Mouse (Mus musculus) hindbrain, postnatal 0 days (tissue): ENCODE data around the gene Fam3a. TPM values are rescaled to one million over a fixed set of nuclear protein-coding genes. Genes with fewer than 3 reads are reported as not detected.

Experiments used
- ATAC-seq: fragments of 200-750 bp; cut with Nextera tagmentation; 2 replicates; pipeline ENCODE4 v1.8.0; 2017; ENCODE audit warnings: mild to moderate bottlenecking, moderate TSS enrichment, moderate library complexity
- DNase-seq: peaks from one replicate; pipeline ENCODE4 v3.0.0-alpha.2; 2015; ENCODE audit warnings: low spot score
- H3K27ac ChIP-seq: fragments of 300-500 bp; sonication (generic); 2 replicates; pipeline ENCODE4 v1.5.1; 2014; ENCODE audit warnings: mild to moderate bottlenecking
- H3K27me3 ChIP-seq: fragments of 300-500 bp; sonication (generic); 2 replicates; pipeline ENCODE4 v1.6.1; 2014; ENCODE audit warnings: low read length, mixed read lengths; ENCODE audit not compliant: insufficient read depth
- H3K36me3 ChIP-seq: fragments of 300-500 bp; sonication (generic); 2 replicates; pipeline ENCODE4 v1.6.1; 2014; ENCODE audit warnings: low read length, mixed read lengths; ENCODE audit not compliant: insufficient read depth
- H3K4me1 ChIP-seq: fragments of 300-500 bp; sonication (generic); 2 replicates; pipeline ENCODE4 v1.6.1; 2014; ENCODE audit warnings: antibody characterized with exemption, low read length, mixed read lengths; ENCODE audit not compliant: insufficient read depth
- H3K4me2 ChIP-seq: fragments of 300-500 bp; sonication (generic); 2 replicates; pipeline ENCODE4 v1.6.1; 2014; ENCODE audit warnings: low read depth, mild to moderate bottlenecking, low read length, moderate library complexity, mixed read lengths
- H3K4me3 ChIP-seq: fragments of 300-500 bp; sonication (generic); 2 replicates; pipeline ENCODE4 v1.5.1; 2014; ENCODE audit warnings: low read length
- H3K9ac ChIP-seq: fragments of 300-500 bp; sonication (generic); replicated peaks from 2 replicates; pipeline ENCODE4 v1.6.1; 2014; ENCODE audit warnings: mild to moderate bottlenecking, low read length, moderate library complexity, mixed read lengths
- H3K9me3 ChIP-seq: fragments of 300-500 bp; sonication (generic); 2 replicates; pipeline ENCODE4 v1.6.1; 2016; ENCODE audit warnings: low read length, mixed read lengths
- CTCF ChIP-seq: IDR thresholded peaks from 2 replicates; pipeline ENCODE4 v1.5.1; 2016; ENCODE audit warnings: antibody characterized with exemption, control low read depth, low read depth
- WGBS: fragments of 180-500 bp; shearing (Covaris S2); extraction: QIAGEN DNeasy Blood & Tissue Kit; methylation state at CpG from one replicate; pipeline ENCODE4 v1.1.7; 2014; 5-methylcytosine and 5-hydroxymethylcytosine counted together
- polyA plus RNA-seq: library from polyadenylated mRNA; unstranded; fragments of >200 nt; fragmentation: Nextera tagmentation; extraction: Ambion mirVana; gene quantifications from 2 replicates; pipeline ENCODE4 v1.2.1, GENCODE M21; 2015
- total RNA-seq: library from RNA; depleted of rRNA; stranded (reverse); fragments of >200 nt; gene quantifications from 2 replicates; pipeline ENCODE4 v1.2.3, GENCODE M21; 2014; rRNA removed

Fam3a gene
- 30.4 and 39.9 TPM in 2 replicates for total RNA-seq
- polyA plus RNA-seq, result 31.1 and 34.0 TPM in 2 replicates

GRCm38 (mm10) chrX:74392535-74393443, at the start of gene Fam3a, which contains the start of gene Ikbkg:
Fam3a (minus strand) TSS chrX:74393272.
Ikbkg (plus strand) TSS chrX:74393290.
- H3K27me3 ChIP-seq, result no peaks in the 10 kb centered on the region
- peak within 1 kb of the TSS; percentile 91 for H3K27ac ChIP-seq
- TF ChIP-seq CTCF, result peak; percentile 71
- H3K4me3 ChIP-seq, result peak within 1 kb of the TSS; percentile 46
- H3K4me2 ChIP-seq, result peak within 1 kb of the TSS; percentile 64
- no peaks in the 10 kb centered on the region for H3K36me3 ChIP-seq
- peak; percentile 88 for DNase-seq
- ATAC-seq, result peak; percentile 100
- H3K9me3 ChIP-seq, result no peaks in the 10 kb centered on the region
- H3K9ac ChIP-seq, result peak within 1 kb of the TSS; percentile 70
- H3K4me1 ChIP-seq, result no peaks in the 10 kb centered on the region
- WGBS, result 25% methylated on average over 30 of the region's 30 CpGs

- DNase-seq (peak; percentile 81), ATAC-seq (peak; percentile 67)
- Histone ChIP-seq H3K27ac (peak overlapping the region; percentile 76), H3K36me3 (no peaks in the 10 kb centered on the region), H3K27me3 (no peaks in the 10 kb centered on the region), H3K9me3 (no peaks in the 10 kb centered on the region), H3K4me3 (peak overlapping the region; percentile 53), H3K4me1 (no peaks in the 10 kb centered on the region), H3K9ac (peak overlapping the region; percentile 54), H3K4me2 (peak overlapping the region; percentile 62)
- no peak for TF ChIP-seq CTCF
- WGBS, result 33% methylated on average over 22 of the region's 22 CpGs
Observed at GRCm38 (mm10) chrX:74429290-74429821, 36.3 kb upstream of the Fam3a start.

GRCm38 (mm10) chrX:74428826-74429276, 35.8 kb upstream of the Fam3a start, which contains the start of gene G6pdx:
G6pdx (minus strand) TSS chrX:74429194.
- DNase-seq, result peak; percentile 89
- Histone ChIP-seq H3K9ac (peak within 1 kb of the TSS; percentile 54), H3K27ac (peak within 1 kb of the TSS; percentile 76), H3K9me3 (no peaks in the 10 kb centered on the region), H3K4me3 (peak within 1 kb of the TSS; percentile 53), H3K4me1 (no peaks in the 10 kb centered on the region), H3K27me3 (no peaks in the 10 kb centered on the region), H3K36me3 (no peaks in the 10 kb centered on the region), H3K4me2 (peak within 1 kb of the TSS; percentile 62)
- WGBS, result 41% methylated on average over 25 of the region's 25 CpGs
- peak; percentile 39; the same call in 1 of the 2 replicates for TF ChIP-seq CTCF
- peak; percentile 87 for ATAC-seq

GRCm38 (mm10) chrX:74428146-74428825, 35.2 kb upstream of the Fam3a start:
- H3K9me3 ChIP-seq, result no peaks in the 10 kb centered on the region
- peak overlapping the region; percentile 62 for H3K4me2 ChIP-seq
- no peaks in the 10 kb centered on the region for H3K4me1 ChIP-seq
- 28% methylated on average over 35 of the region's 35 CpGs for WGBS
- peak overlapping the region; percentile 54 for H3K9ac ChIP-seq
- peak; percentile 48 for DNase-seq
- H3K27me3 ChIP-seq, result no peaks in the 10 kb centered on the region
- H3K4me3 ChIP-seq, result peak overlapping the region; percentile 53
- peak overlapping the region; percentile 76 for H3K27ac ChIP-seq
- TF ChIP-seq CTCF, result no peak
- H3K36me3 ChIP-seq, result no peaks in the 10 kb centered on the region
- peak; percentile 19 for ATAC-seq

- no peak for DNase-seq
- Histone ChIP-seq H3K9me3 (no peaks in the 10 kb centered on the region), H3K9ac (no peak overlapping the region), H3K4me3 (no peak overlapping the region), H3K27me3 (no peaks in the 10 kb centered on the region), H3K36me3 (no peaks in the 10 kb centered on the region), H3K4me2 (no peak overlapping the region), H3K4me1 (no peaks in the 10 kb centered on the region), H3K27ac (no peak overlapping the region)
- no peak for TF ChIP-seq CTCF
- WGBS, result 77% methylated on average over 3 of the region's 3 CpGs
- ATAC-seq, result no peak
Observed at GRCm38 (mm10) chrX:74427116-74427515, 34.0 kb upstream of the Fam3a start.

- no peak for TF ChIP-seq CTCF
- Histone ChIP-seq H3K4me2 (no peak overlapping the region), H3K9ac (no peak overlapping the region), H3K27ac (no peak overlapping the region), H3K4me1 (no peaks in the 10 kb centered on the region), H3K9me3 (no peaks in the 10 kb centered on the region), H3K36me3 (no peaks in the 10 kb centered on the region), H3K4me3 (no peak overlapping the region), H3K27me3 (no peaks in the 10 kb centered on the region)
- no peak for ATAC-seq
- no peak for DNase-seq
- 79% methylated on average over 1 of the region's 1 CpGs for WGBS
Observed at GRCm38 (mm10) chrX:74426256-74426655, 33.2 kb upstream of the Fam3a start.
